Mouse (Mus musculus): Measurements from ENCODE around the gene Sult6b2.

GRCm38 (mm10) chr6:142773566-142773965 is 30.7 kb downstream of the Sult6b2 start:
- TF ChIP-seq CTCF (IDR thresholded peaks at IDR 0.05; ENCODE audit: low read depth, low read length) = no peak; the same call in 1 of the 2 replicates
- no peak for TF ChIP-seq POLR2A (IDR thresholded peaks at IDR 0.05; ENCODE audit: borderline replicate concordance, low read depth, low read length)

All from bone marrow macrophage, adult 2 months (primary cell).